Mouse (Mus musculus) mouse trophoblast stem cell (cell line): ENCODE data around the gene Tprn.
"Not testable (repeated sequence)": the region's sequence is repeated elsewhere in the genome, so short reads cannot be mapped to it uniquely, and the experiment has no call there.

ENCODE experiments used
- in situ Hi-C, 2 experiments: fragments of 300-500 bp; cut with MseI, MboI; formaldehyde crosslinking; loops; 2 replicates in 1 of 2; 3 replicates in 1 of 2; pipeline ENCODE4 v1.15.1; 2025

The Tprn gene

DNA sequence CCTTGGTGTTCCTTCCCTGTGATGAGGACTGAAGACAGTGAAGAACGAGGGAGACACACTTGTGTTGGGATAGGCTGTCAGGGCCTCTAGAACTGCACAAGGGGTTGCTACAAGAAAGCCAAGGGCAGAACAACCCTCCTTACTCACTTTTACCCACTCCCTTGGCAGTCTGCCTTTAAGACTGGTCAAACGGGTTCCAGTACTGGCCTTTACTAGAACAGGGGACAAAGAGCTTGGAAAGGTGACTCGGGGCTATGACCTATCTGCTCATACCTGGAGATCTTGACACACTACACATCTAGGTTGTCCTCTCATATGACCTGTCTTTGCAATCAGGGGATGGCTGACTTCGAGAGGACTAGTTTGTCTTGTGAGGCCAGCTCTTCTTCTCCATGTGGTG, 24.9 kb upstream of the Tprn start:
- in situ Hi-C loops = no loop called here

DNA sequence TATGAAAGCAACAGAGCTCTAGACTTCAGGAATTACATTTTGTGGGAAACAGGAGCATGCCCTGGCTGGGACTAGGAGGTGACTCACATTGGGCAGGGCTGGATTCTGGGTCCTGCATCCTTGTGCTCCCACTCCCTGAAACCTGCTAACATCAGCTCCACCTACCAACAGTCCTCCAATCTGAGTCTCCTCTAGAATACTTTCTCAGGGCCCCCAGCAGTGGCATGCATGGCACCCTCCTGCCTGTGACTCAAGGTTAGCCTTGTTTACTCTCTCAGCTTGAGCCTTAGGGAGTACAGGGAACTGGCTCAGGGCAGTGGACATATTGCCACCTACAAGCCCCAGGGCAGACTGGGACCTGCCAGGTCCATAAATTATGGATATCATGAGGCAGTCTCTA, 24.3 kb upstream of the Tprn start:
- in situ Hi-C loops = no loop called here

DNA sequence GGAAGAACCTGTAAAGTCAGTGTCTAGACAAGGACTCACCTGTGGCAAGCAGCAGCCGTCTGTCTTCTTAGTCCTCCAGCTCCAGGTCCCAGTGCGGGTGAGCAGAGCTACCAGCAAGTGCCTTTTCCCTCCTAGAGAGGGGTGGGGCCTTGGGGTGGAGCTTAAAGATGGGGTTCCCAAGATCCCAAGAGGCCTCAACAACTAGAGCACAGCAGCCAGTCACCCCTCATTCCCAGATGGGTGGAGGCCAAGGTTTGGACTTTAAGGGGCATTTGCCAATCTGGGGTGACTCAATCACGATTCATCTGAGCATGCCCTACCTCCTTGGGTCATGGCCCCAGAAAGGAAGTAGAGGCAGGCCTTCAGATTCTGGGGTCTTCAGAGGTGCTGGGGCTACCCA, 22.7 kb upstream of the Tprn start:
- in situ Hi-C loops = no loop called here

DNA sequence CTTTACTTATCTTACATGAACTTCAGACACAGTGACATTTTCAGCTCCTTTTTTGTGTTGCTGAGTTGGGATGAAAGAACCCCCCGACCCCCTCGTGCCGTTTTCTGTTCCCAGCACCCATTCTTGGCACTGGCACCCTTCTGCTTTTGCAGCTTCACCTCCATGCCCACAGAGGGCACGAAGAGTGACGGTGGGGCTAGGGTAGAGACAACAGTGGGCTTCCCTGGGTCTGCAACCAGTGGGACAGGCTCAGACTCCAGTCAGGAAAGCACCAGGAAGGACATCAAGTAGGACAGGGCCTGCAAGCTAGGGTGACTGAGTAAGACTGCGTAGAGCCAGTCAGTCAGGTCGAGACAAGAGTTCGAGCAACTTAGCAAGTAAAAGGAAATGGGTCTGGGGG, 22.1 kb upstream of the Tprn start:
- in situ Hi-C loops = no loop called here

DNA sequence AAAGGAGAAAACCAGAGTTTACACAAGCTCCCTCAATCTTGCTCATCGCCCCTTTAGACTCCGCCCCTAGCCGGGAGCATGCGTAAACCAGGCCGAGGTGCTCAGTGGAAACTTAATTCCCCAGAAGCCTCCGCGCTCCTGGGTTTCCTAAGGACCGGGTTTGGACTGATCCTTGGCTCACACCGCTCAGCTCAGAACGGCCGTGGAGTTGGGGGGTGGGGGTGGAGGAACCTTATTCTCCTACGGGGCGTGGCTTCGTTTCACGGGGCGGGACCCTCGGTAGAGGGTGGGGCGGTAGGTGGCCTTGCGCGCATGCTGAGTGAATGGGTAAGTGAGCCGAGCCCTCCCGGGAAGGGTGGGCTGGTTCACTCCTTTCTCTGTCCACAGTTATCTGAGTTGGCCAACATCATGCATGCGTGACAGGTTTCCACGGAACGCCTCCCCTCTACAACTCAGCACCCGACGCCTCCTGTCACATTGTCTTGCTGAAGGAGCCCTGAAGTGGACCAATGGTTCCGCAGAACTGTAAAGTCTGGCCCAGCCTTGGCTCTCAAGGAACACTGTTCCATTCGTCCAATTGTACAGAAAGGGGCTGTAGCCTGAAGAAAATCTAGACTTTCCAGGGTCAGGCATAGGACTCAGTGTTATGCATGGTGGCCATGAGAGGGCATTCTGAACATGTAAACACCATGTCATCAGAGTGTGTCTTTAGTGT, 21.5 kb upstream of the Tprn start:
- in situ Hi-C loops = no loop called here

DNA sequence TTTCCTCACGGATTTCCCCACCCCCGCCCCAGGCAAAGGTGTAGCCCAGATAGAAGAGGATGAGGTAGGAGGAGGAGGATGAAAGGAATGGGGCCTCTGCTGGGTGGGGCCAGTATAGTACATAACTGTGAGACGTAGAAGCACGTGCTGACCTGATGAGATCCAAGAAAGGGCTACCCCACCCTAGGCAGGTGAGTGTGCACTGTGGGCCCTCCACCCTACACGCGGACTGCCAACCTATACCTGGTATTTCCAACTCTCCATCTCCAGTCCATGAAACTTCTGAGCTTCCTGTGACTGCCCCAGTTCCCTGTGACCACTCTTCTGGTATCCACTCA, 21.0 kb upstream of the Tprn start:
- in situ Hi-C loops = no loop called here

DNA sequence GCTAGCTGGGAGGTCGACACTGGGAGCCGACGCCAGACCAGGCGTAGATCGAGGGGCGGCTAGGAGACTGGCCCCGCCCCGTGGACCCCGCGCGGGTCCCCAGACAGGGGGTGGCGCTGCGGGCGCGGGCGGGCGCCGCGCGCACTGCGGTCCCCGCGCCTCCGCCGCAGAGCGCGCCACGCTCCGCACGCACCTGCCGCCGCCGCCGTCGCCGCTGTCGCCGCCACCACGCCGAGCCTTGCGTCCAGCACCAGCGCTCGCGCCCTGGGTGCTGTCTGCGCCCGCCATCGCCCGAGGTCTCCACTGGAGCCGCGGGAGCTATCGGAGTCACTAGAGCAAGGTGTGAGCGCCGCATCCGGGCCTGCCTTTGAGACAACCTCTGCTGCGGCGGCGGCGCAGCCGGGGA, 20.3 kb upstream of the Tprn start, which contains the start of the genes Rnf208 and Cysrt1:
Gene Rnf208 (plus strand): TSS at position 155 of the 406 bp plus-strand sequence.
Gene Cysrt1 (minus strand): TSS at position 352 of the 406 bp plus-strand sequence.
- in situ Hi-C loops = no loop called here

DNA sequence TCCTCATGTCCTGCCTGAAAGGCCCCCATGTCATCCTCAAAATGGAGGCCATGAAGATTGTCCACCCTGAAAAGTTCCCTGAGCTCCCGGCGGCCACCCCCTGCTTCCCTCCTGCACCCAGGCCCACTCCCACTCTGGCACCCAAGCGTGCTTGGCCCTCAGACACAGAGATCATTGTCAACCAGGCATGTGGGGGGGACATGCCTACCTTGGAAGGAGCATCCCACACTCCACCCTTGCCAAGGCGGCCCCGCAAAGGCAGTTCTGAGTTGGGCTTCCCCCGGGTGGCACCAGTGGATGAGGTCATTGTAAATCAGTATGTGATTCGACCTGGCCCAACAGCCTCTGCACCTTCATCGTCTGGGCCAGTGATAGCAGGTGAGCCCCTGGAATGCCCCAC, 19.1 kb upstream of the Tprn start:
- in situ Hi-C loops = no loop called here

DNA sequence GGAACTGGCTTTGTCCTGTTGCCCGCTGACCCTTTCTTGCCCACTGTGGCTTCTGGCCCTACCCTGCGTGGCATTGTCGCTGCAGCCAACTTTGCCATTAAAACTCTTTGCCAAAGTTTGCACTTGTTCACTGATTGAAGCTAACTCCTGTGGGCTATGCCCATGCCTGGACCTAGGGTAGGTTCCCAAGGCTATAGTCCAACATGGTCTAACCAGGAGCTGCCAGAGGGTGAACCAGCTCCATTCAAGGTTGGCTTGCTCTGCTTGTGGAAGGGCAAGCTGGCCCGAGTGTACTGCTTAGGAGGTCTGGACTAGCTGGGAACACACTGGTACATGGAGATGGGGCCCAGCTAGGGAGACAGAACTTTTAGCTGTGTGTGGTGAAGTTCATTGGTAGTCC, 18.3 kb upstream of the Tprn start:
- in situ Hi-C loops = no loop called here

DNA sequence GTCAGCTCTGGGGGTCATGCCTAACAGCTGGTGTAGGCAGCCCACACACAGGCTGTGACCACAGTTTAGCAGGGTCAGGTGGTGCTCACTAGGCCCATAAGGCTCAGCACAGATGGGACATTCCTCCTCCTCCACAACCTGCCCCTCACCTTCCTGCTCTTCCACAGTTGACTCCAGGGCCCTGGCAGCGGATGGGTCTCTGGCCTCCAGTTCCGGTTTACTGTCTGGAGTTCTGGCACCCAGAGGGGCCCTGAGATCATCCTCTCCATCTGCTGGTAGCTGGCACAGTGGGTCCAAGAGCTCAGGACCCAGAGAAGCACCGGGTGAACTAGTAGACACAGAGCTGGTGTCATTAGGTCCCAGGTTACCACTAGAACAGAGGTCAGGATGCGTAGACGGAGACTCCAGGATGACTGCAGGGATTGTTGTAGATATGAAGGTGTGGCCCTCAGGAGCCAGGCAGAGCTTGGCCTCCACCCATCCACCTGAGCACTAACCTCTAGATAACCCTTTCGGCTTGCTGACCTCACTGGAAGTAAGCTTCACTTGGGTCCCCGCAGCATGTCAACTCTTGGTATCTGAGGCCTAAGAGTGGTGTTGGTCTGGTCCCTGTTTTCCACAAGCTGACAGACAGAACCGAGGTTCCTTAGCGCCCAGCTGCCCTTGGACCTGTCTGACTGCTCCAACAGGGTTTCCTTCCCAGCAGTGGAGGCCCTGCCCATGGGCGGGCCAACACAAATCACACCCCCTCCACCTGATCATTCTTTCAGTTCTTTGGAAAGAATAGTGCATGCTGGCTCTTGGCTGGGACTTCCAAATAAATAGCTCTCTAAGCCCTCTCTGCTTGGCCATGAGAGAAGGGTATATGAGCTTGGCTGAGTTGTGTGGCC, 16.0 kb upstream of the Tprn start, which contains the start of gene AL732309.1:
Gene AL732309.1 (minus strand): TSS at position 681 of the 890 bp plus-strand sequence.
- in situ Hi-C loops = no loop called here

DNA sequence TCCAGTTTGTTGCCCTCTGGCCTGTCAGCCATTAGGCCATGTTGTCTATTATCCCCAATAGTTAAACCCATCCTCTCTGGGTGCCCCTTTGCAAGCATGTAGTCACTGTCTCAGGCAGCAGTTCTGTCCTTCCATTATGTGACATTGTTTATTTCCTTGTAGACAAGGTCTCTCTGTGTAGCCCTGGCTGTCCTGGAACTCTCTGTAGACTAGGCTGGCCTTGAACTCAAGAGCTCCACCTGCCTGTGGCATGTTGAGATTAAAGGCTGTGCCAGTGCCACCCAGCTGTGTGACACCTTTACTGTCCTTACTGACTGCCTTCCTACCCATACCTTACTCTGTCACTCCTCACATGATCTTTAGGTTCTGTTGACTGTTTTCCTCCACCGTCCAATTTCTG, 10.1 kb upstream of the Tprn start:
- in situ Hi-C loops = no loop called here

DNA sequence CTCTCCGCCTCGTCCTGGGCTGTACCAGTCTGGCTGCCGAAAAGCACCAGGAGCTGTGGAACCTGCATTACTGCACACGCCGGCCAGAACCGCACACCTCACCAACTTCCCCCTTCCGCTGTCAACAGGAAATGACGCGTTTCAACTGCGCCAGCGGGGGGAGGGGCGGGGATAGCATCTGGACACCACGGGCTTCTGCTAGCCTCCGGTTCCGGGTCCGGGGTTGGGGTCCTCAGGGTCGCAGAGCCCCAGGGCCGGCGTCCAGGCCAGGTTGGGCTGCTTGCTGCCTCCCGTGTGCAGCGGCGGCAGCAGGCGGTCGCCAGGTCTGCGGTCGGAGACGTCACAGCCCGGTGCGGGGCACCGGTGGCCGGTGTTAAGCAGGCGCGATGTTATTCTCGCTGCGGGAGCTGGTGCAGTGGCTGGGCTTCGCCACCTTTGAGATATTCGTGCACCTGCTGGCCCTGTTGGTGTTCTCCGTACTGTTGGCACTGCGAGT, 7.1 kb upstream of the Tprn start, which contains the start of gene Tmem203:
Gene Tmem203 (plus strand): TSS at position 156 of the 496 bp plus-strand sequence.
- in situ Hi-C loops = no loop called here

DNA sequence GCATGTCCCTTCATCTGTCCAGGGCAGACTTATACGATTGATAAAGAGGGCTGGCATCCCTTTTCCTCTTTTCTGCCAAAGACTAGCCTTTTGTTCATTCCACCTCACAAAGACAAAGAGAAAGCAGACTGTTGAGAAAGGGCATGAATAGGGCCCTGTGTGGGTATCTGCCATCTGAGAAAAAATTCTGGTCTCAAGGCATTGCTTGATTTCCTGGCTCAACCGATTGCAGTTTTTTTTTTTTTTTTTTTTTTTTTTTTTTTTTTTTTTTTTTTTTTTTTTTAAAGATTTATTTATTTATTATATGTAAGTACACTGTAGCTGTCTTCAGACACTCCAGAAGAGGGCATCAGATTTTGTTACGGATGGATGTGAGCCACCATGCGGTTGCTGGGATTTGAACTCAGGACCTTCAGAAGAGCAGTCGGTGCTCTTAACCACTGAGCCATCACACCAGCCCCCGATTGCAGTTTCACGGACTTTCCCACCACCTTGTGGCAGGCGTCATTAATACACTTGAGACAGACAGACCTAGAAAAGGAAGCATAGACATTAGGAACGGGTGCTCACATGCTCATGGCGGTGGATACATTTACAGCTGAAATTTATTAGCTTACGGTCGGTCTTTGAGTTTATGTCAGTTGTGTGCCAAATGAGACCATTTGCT, 5.8 kb upstream of the Tprn start:
- in situ Hi-C loops = not testable (repeated sequence)

DNA sequence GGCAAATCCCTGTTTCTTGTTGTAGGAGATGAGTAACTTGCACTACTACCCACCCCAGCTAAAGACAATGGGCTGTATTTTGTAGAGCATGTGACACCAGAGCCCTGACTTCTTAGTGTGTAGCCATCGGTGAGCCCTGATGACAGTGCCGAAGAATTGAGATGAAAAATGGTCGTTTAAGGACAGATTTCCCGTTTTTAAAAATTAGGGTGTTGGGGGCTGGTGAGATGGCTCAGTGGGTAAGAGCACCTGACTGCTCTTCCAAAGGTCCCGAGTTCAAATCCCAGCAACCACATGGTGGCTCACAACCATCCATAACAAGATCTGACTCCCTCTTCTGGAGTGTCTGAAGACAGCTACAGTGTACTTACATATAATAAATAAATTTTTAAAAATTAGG, 5.2 kb upstream of the Tprn start:
- in situ Hi-C loops = not testable (repeated sequence)

DNA sequence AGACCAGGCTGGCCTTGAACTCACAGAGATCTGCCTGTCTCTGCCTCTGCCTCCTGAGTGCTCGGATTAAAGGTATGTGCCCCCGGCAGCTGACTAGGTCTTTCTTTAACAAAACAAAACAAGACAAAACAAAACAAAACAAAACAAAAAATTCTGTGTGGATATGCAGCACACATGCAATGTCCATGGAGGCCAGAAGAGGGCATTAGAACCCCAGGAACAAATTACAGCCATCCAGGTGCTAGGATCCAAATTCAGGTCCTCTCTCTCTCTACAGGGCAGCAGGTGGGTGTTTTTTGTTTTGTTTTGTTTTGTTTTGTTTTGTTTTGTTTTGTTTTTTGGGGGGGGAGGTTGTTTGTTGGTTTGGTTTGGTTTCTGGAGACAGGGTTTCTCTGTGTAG, 3.5 kb upstream of the Tprn start:
- in situ Hi-C loops = no loop called here

DNA sequence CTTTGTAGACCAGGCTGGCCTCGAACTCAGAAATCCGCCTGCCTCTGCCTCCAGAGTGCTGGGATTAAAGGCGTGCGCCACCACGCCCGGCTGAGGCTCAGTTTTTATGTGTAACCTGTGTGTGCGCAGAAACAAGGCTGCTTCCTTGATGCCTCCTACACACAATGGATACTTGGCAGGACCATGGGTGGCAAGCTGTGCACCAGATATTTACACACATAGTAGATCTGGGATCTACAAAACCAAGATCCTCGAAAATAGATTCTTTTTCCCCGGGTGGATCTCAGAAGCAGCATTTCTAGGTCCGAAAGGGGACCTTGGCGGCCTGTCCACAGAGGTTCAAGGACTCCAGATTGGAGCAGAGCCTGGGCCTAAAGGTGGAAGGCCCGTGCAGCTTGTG, 548 bp upstream of the Tprn start:
- in situ Hi-C loops = no loop called here

DNA sequence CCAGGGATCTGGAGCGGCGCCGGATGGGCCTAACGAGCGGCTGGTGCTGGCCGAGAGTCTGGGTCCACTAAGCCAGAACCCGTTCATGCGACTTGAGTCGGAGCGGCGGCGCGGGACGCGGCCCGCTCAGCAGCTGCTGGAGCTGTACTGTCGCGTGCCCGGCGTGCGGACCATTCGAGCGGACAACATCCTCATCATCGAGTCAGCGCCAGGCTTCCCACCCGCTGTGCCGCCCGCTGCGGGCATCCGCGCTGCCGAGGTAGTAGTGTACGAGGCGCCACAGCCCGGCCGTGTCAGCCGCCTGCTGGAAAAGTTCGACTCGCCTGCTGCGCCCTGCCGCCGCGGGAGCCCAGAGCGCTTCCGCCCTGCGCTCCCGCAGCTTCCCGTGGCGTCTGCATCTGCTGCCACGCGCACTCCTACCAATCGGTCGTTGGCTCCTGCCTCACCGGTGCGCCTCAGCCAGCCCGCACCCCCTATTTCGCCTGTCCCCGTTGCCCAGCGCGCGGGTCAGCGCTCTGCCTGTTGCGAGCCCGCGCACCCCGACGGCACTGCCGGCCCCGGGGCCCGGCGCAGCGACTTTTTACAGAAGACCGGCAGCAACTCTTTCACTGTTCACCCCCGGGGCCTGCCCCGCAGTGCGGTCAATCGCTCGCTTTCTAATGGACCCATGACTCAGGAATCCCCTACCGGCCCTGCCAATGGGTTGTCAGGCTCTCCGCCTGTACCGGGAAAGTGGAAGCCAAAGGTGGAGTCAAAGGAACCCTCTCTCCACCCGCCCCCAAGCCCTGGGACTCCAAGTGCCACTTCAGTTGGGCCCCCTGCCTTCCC, 591 bp downstream of the Tprn start:
- in situ Hi-C loops = no loop called here

DNA sequence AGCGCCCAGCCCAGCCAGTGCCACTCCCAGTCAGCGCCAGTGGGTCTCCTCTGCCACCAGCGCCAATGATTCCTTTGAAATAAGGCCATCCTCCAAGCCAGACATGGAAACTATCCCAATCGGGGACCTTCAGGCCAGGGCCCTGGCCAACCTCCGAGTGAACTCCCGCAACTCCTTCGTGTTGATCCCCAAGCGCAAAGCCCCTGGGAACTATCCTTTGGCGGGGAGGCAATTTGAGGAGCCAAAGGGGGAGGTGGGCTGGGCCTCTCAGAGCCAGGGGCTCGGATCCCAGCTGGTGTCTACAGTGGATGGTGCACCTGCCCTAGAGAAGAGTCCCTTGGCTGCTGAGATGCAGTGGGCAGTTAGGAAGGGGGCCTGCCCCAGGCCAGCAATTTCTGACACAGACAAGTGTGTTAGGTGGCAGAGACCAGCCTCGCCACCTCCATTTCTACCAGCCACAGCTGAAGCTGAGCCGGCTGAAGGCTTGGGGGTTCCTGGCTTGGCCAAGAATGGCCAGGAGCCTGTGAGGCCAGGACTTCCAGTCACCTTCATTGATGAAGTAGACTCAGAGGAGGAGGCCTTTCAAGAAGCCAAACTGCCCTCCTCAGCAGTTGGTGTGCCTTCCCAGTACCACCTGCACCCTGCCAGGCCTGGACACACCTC, 1.3 kb downstream of the Tprn start:
- in situ Hi-C loops = no loop called here

DNA sequence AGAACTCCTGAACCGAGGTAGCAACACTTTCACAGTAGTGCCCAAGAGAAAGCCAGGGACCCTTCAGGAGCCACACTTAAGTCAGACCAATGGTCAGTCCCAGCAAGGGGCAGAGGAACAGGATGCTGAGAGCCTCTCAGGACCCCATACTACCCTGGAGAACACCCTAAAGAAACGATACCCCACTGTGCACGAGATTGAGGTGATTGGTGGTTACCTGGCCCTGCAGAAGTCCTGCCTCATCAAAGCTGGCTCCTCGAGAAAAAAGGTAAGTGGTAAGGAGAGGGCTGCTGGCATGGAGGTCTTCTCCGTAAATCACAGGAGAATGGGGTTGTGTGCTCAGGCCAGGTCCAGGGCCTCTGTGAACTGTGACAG, 1.9 kb downstream of the Tprn start:
- in situ Hi-C loops = no loop called here

DNA sequence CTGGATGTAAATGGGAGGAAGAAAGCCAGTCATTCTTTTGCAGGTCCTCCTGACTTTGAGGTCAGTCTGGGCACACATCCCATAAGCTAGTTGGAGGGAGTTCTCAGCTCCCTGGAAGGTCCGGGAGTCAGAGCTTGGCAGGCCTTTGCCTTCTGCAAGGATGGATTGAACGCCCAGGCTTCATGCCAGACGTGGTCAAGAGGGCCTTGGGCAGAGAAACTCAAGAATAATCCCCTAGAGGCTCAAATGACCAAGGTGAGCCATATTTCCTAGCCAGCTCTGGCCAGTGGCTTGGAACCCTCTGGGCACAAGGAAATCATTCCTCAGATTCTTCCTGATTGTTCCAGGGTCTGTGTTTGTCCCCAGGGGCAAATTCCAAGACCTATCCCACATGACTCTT, 2.4 kb downstream of the Tprn start:
- in situ Hi-C loops = no loop called here
